In genomic region chr7:109493319-109494316, GRCm38 (mm10) we compare ENCODE assay signal across 8 mouse cellular contexts. TPM values are rescaled to one million over a fixed set of nuclear protein-coding genes. Genes with fewer than 3 reads are reported as not detected.
DNase-seq lines count a peak whose midpoint lies in the region; ATAC-seq and TF ChIP-seq lines count a peak whose summit lies in the region.

No protein-coding gene starts in this region.

- H3K36me3 ChIP-seq in forebrain, postnatal 0 days (ENCODE audit: insufficient read depth), result no peaks in the 10 kb centered on the region

- no peaks in the 10 kb centered on the region for H3K9me3 ChIP-seq in forebrain, postnatal 0 days (ENCODE audit: low read length)

- peak overlapping the region; percentile 45 for H3K27ac ChIP-seq in forebrain, postnatal 0 days (ENCODE audit: low read depth, low read length)

- DNase-seq in heart, adult 18-20 months, result peak; percentile 13 to 24
- no peak for DNase-seq in heart, postnatal 25 days (ENCODE audit: low spot score)
- peak; percentile 69 to 80 for DNase-seq in cerebellum, adult 18-20 months
- peak; percentile 67 for DNase-seq in forebrain, postnatal 0 days
- DNase-seq in layer of hippocampus, postnatal 10 days (ENCODE audit: low spot score in 2 of 2), result peak; percentile 41 to 44
- DNase-seq in neural tube, embryonic 10.5 days (ENCODE audit: extremely low spot score, low spot score), result peak; percentile 16
- no peak for DNase-seq in spleen, adult 18-20 months
- DNase-seq in spleen, postnatal 4 days (ENCODE audit: low spot score in 2 of 2), result no peak

- 0 out of 2 replicates have a peak, but pooled peaks have one; percentile 29 for TF ChIP-seq CTCF in forebrain, postnatal 0 days (IDR thresholded peaks at IDR 0.05; ENCODE audit: low read depth)

- H3K4me2 ChIP-seq in forebrain, postnatal 0 days (ENCODE audit: low read depth), result peak overlapping the region; percentile 57

- peak overlapping the region; percentile 40 for H3K9ac ChIP-seq in forebrain, postnatal 0 days

- peak; percentile 93 for ATAC-seq in forebrain, postnatal 0 days

- H3K27me3 ChIP-seq in forebrain, postnatal 0 days (ENCODE audit: insufficient read depth, low read length), result no peaks in the 10 kb centered on the region

- peak overlapping the region; percentile 33 for H3K4me3 ChIP-seq in forebrain, postnatal 0 days (ENCODE audit: low read depth, low read length)

- 5% methylated on average over 21 of the region's 21 CpGs for WGBS in forebrain, postnatal 0 days

- H3K4me1 ChIP-seq in forebrain, postnatal 0 days (ENCODE audit: insufficient read depth), result peaks cover 8% of the 10 kb centered on the region; the same call in 1 of the 2 replicates

- intact Hi-C loops in heart, postnatal 25 days (cut with DNase I), result no loop called here

RNA-seq across cellular contexts. Expression of gene Trim66, which starts 14.3 kb away (rescaled TPM):
- total RNA-seq in heart, adult 18-20 months (2021), result under 1 TPM; 0.07 to 0.23 TPM
- under 1 TPM; 0.05 to 0.06 TPM for total RNA-seq in heart, postnatal 25 days (2021)
- 2.3 and 3.9 TPM in 2 replicates for total RNA-seq in forebrain, postnatal 0 days (2014; rRNA removed)
- polyA plus RNA-seq in forebrain, postnatal 0 days (2015; fragmentation: Nextera tagmentation; extraction: Ambion mirVana), result 0.34 and 0.41 TPM in 2 replicates
- total RNA-seq in layer of hippocampus, postnatal 10 days (2021), result 1 to 10 TPM; 4.0 to 4.5 TPM

RNA-seq across cellular contexts. Expression of gene Rpl27a, which starts 25.3 kb away (rescaled TPM):
- 10 to 100 TPM; 93.0 to 99.0 TPM for total RNA-seq in heart, adult 18-20 months (2021)
- total RNA-seq in heart, postnatal 25 days (2021), result 100 to 1,000 TPM in 1 of 2 experiments, 10 to 100 TPM in 1; 95.9 to 104 TPM
- 433 and 606 TPM in 2 replicates for total RNA-seq in forebrain, postnatal 0 days (2014; rRNA removed)
- 94.1 and 102 TPM in 2 replicates for polyA plus RNA-seq in forebrain, postnatal 0 days (2015; fragmentation: Nextera tagmentation; extraction: Ambion mirVana)
- total RNA-seq in layer of hippocampus, postnatal 10 days (2021), result 100 to 1,000 TPM; 148 to 164 TPM

RNA-seq across cellular contexts. Expression of gene Stk33, which starts 54.7 kb away (rescaled TPM):
- under 1 TPM in 1 of 2 experiments, not detected in 1; 0.33 TPM for total RNA-seq in heart, adult 18-20 months (2021)
- total RNA-seq in heart, postnatal 25 days (2021), result not detected
- 5.2 and 9.7 TPM in 2 replicates for total RNA-seq in forebrain, postnatal 0 days (2014; rRNA removed)
- polyA plus RNA-seq in forebrain, postnatal 0 days (2015; fragmentation: Nextera tagmentation; extraction: Ambion mirVana), result 4.2 and 5.3 TPM in 2 replicates
- total RNA-seq in layer of hippocampus, postnatal 10 days (2021), result 1 to 10 TPM; 1.3 to 1.6 TPM

Comparison
In these comparisons a context has a peak if more than half of its experiments do, and no peak if none do; other contexts are left out.
1. DNase-seq: peak in heart, adult 18-20 months (2 of 2), cerebellum, adult 18-20 months (2 of 2), forebrain, postnatal 0 days (single experiment), layer of hippocampus, postnatal 10 days (2 of 2) and neural tube, embryonic 10.5 days (single experiment); none in heart, postnatal 25 days (single experiment), spleen, adult 18-20 months (0 of 2) and spleen, postnatal 4 days (0 of 2).